Mouse (Mus musculus): ENCODE measurements around the gene Gm29776. TPM values are rescaled to one million over a fixed set of nuclear protein-coding genes. Genes with fewer than 3 reads are reported as not detected.

Gm29776 gene
- polyA plus RNA-seq, 1 experiment = not detected

- Histone ChIP-seq H3K4me3 (replicated peaks; ENCODE audit: control insufficient read depth, low read depth, low read length) (no peak overlapping the region), H3K27ac (ENCODE audit: control insufficient read depth, insufficient read depth, low read depth, low read length, poor library complexity) (no peak overlapping the region), H3K4me1 (ENCODE audit: control insufficient read depth, insufficient read depth, low read length) (no peaks in the 10 kb centered on the region)
- no peak for TF ChIP-seq POLR2A (IDR thresholded peaks at IDR 0.05; ENCODE audit: borderline replicate concordance, control insufficient read depth, low read depth, low read length)
- TF ChIP-seq CTCF (IDR thresholded peaks at IDR 0.05; ENCODE audit: control insufficient read depth, insufficient read depth, low read length) = no peak
- WGBS = 89% methylated on average over 11 of the region's 11 CpGs
Measured at GRCm38 (mm10) chr14:54720041-54720440, 21.4 kb upstream of the Gm29776 start.

DNA sequence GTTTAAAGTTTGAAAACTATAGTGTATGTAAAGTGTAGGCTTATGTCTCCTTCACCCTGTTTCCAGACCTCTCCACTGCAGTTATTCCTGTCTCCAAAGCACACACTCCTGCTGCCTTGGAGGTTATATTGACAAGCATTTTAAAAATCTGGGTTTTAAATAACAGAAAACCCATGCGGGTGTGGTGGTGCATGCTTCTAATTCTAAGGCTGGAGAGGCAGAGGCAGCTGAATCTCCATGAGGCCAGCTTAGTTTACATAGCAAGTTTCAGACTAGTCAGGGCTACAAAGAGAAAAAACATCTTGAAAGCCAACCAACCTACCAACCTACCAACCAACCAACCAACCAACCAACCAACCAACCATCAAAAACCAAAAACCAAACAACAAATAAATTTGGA is 16.8 kb upstream of the Gm29776 start:
- no peak overlapping the region for H3K4me3 ChIP-seq (replicated peaks; ENCODE audit: control insufficient read depth, low read depth, low read length)
- WGBS = 69% methylated on average over 1 of the region's 1 CpGs
- H3K4me1 ChIP-seq (ENCODE audit: control insufficient read depth, insufficient read depth, low read length) = peaks cover 4% of the 10 kb centered on the region; the same call in 1 of the 2 replicates
- TF ChIP-seq POLR2A (IDR thresholded peaks at IDR 0.05; ENCODE audit: borderline replicate concordance, control insufficient read depth, low read depth, low read length) = no peak
- TF ChIP-seq CTCF (IDR thresholded peaks at IDR 0.05; ENCODE audit: control insufficient read depth, insufficient read depth, low read length) = no peak
- no peak overlapping the region for H3K27ac ChIP-seq (ENCODE audit: control insufficient read depth, insufficient read depth, low read depth, low read length, poor library complexity)

DNA sequence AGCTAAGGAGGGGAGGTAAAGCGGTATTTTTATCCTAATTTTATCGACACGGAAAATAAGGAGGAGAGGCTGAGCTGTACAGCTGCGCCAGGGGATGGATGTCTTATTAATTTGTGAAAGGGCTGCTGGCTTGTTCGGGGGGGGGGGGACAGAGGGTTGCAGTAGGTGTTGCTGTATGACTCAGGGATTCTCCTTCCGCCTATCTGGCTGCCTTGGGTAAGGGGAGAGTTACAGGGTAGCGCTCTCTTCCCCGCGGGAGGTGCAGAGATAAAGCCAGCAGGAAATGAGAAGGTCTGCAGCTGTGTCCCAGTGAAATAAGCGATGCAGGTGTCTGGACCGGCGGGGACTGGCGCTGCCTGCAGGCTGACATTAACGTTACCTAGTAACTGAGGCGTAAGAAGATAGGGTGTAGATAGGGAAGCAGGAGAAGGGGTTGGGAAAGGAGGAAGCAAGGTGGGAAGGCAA is 16.0 kb upstream of the Gm29776 start:
- WGBS = under 1% methylated on average over 15 of the region's 15 CpGs
- Histone ChIP-seq H3K4me3 (replicated peaks; ENCODE audit: control insufficient read depth, low read depth, low read length) (peak overlapping the region; percentile 52), H3K27ac (ENCODE audit: control insufficient read depth, insufficient read depth, low read depth, low read length, poor library complexity) (no peak overlapping the region), H3K4me1 (ENCODE audit: control insufficient read depth, insufficient read depth, low read length) (peaks cover 4% of the 10 kb centered on the region)
- TF ChIP-seq POLR2A (IDR thresholded peaks at IDR 0.05; ENCODE audit: borderline replicate concordance, control insufficient read depth, low read depth, low read length) = no peak; the same call in 1 of the 2 replicates
- no peak for TF ChIP-seq CTCF (IDR thresholded peaks at IDR 0.05; ENCODE audit: control insufficient read depth, insufficient read depth, low read length)

DNA sequence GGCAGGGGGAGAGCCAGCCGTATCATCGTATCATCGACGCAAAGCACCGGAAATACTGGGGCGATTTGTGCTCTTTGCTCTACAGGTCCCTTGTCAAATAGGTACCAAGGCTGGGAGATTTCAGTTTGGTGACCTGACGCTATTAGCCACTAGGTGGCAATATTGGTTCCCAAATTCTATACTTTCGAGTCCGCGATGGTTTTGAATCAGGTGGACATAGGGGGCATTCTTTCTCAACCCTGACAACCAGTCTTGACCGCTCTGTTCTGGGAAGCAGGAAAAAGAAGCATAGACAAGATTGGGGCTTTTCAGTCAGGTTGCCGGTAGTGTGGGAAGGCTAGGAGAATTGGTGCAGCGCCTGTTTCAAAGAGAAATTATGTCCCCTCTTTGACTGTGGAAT is 15.5 kb upstream of the Gm29776 start:
- H3K27ac ChIP-seq (ENCODE audit: control insufficient read depth, insufficient read depth, low read depth, low read length, poor library complexity) = peak overlapping the region; percentile 18
- WGBS = under 1% methylated on average over 13 of the region's 13 CpGs
- H3K4me1 ChIP-seq (ENCODE audit: control insufficient read depth, insufficient read depth, low read length) = peaks cover 4% of the 10 kb centered on the region
- TF ChIP-seq POLR2A (IDR thresholded peaks at IDR 0.05; ENCODE audit: borderline replicate concordance, control insufficient read depth, low read depth, low read length) = no peak
- H3K4me3 ChIP-seq (replicated peaks; ENCODE audit: control insufficient read depth, low read depth, low read length) = peak overlapping the region; percentile 52

DNA sequence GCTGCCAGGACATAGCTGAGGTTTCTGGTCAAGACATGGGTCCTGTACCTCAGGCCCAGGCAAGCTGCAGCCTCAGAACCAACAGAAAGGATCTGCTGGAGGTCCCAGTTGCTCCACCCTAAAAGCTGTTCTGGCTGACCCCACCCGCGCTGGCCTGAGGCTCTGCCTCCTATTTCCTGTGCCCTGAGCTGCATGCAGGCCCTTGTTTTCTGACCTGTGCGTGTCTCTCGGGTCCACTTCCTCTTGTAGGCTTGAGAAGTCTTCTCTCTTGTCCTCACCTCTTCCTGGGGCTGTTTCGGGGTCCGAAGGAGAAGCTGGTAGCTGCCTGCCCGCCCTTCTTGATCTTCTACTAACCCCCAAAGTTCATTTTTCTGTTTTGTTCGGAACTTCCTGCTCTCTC is 14.2 kb upstream of the Gm29776 start:
- peak overlapping the region; percentile 56 for H3K4me3 ChIP-seq (replicated peaks; ENCODE audit: control insufficient read depth, low read depth, low read length)
- peaks cover 4% of the 10 kb centered on the region for H3K4me1 ChIP-seq (ENCODE audit: control insufficient read depth, insufficient read depth, low read length)
- WGBS = 13% methylated on average over 8 of the region's 8 CpGs
- TF ChIP-seq POLR2A (IDR thresholded peaks at IDR 0.05; ENCODE audit: borderline replicate concordance, control insufficient read depth, low read depth, low read length) (peak; percentile 56; the same call in 1 of the 2 replicates), CTCF (IDR thresholded peaks at IDR 0.05; ENCODE audit: control insufficient read depth, insufficient read depth, low read length) (no peak)
- H3K27ac ChIP-seq (ENCODE audit: control insufficient read depth, insufficient read depth, low read depth, low read length, poor library complexity) = peak overlapping the region; percentile 88

- peak within 1 kb of the TSS; percentile 97 for H3K27ac ChIP-seq (ENCODE audit: control insufficient read depth, insufficient read depth, low read depth, low read length, poor library complexity)
- no peak for TF ChIP-seq CTCF (IDR thresholded peaks at IDR 0.05; ENCODE audit: control insufficient read depth, insufficient read depth, low read length)
- TF ChIP-seq POLR2A (IDR thresholded peaks at IDR 0.05; ENCODE audit: borderline replicate concordance, control insufficient read depth, low read depth, low read length) = no peak
- 29% methylated on average over 7 of the region's 7 CpGs for WGBS
- H3K4me3 ChIP-seq (replicated peaks; ENCODE audit: control insufficient read depth, low read depth, low read length) = peak within 1 kb of the TSS; percentile 80
- peaks cover 4% of the 10 kb centered on the region for H3K4me1 ChIP-seq (ENCODE audit: control insufficient read depth, insufficient read depth, low read length)
Measured at GRCm38 (mm10) chr14:54712074-54712473, 13.4 kb upstream of the Gm29776 start, which contains the start of gene Cebpe. Cebpe (minus strand) TSS chr14:54712174.

DNA sequence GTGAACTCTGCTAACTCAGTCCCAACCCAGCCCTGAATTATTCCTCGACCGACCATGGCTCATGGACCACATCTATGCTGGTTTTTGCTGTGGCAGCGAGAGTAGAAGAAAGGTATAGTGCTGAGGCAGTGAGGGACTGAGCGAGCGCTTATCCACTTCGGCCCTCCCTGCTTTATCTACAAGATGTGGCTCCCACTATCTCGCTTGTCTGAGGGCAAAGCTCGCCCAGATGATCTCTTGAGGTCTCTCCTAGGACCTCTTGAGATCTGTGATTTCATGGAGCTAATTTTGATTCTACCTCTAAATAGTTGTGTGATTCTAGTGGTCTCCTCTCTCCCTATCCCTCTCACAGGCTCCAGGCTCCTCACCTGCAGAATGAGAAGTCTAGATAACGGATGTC is 10.4 kb upstream of the Gm29776 start:
- TF ChIP-seq CTCF (IDR thresholded peaks at IDR 0.05; ENCODE audit: control insufficient read depth, insufficient read depth, low read length) (no peak), POLR2A (IDR thresholded peaks at IDR 0.05; ENCODE audit: borderline replicate concordance, control insufficient read depth, low read depth, low read length) (no peak)
- peak overlapping the region; percentile 54 for H3K27ac ChIP-seq (ENCODE audit: control insufficient read depth, insufficient read depth, low read depth, low read length, poor library complexity)
- H3K4me1 ChIP-seq (ENCODE audit: control insufficient read depth, insufficient read depth, low read length) = peaks cover 6% of the 10 kb centered on the region
- H3K4me3 ChIP-seq (replicated peaks; ENCODE audit: control insufficient read depth, low read depth, low read length) = peak overlapping the region; percentile 46
- 59% methylated on average over 9 of the region's 9 CpGs for WGBS

DNA sequence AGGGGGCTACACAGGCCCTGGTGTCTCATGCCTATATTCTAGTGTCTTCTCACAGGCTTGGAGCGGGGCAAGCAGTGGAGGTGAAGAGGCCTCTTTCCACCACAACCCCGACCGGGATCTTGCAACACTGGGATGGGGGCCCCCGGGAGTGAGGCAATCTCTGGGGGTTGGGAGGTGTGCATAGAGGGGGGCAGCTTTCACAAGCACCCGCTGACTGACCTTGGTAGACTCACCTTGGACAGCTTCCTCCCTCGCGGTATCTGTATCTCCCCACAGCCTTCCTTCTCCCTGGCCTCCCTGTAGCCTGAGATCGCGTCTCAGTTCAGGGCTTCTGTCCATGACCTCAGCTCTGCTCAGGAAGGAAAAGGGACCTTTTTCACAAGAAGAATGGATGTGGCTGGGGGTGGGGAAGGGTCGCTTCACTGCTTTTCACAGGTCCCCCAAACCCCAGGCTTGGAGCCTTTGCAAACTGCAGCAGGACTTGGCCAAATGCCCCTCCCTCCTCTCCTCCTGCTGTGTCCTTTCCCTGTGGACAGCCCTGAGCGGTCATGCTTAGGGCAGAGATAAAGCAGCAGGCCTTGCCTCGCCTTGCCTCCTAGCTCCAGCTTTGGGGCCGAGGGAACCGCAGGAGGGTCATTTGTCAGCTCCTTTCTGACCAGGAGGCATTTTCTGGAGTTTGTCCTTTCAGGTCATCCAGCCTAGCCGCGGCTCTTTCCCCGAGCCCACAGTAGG is 8.1 kb upstream of the Gm29776 start:
- Histone ChIP-seq H3K4me3 (replicated peaks; ENCODE audit: control insufficient read depth, low read depth, low read length) (peak overlapping the region; percentile 52), H3K4me1 (ENCODE audit: control insufficient read depth, insufficient read depth, low read length) (peaks cover 3% of the 10 kb centered on the region), H3K27ac (ENCODE audit: control insufficient read depth, insufficient read depth, low read depth, low read length, poor library complexity) (peak overlapping the region; percentile 93)
- WGBS = 23% methylated on average over 17 of the region's 17 CpGs
- TF ChIP-seq CTCF (IDR thresholded peaks at IDR 0.05; ENCODE audit: control insufficient read depth, insufficient read depth, low read length) = no peak
- TF ChIP-seq POLR2A (IDR thresholded peaks at IDR 0.05; ENCODE audit: borderline replicate concordance, control insufficient read depth, low read depth, low read length) = no peak
